Mouse (Mus musculus): ENCODE measurements around the gene Pphln1.
"Not testable (repeated sequence)": the region's sequence is repeated elsewhere in the genome, so short reads cannot be mapped to it uniquely, and the experiment has no call there.

DNA sequence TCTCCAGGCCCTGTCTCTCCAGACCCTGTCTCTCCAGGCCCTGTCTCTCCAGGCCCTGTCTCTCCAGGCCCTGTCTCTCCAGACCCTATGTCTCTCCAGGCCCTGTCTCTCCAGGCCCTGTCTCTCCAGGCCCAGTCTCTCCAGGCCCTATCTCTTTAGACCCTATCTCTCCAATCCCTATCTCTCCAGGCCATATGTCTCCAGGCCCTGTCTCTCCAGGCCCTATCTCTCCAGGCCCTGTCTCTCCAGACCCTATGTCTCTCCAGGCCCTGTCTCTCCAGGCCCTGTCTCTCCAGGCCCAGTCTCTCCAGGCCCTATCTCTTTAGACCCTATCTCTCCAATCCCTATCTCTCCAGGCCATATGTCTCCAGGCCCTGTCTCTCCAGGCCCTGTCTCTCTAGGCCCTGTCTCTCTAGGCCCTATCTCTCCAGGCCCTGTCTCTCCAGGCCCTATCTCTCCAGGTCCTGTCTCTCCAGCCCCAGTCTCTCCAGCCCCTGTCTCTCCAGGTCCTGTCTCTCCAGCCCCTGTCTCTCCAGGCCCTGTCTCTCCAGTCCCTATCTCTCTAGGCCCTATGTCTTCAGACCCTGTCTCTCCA lies 25.5 kb upstream of the Pphln1 start:
- not testable (repeated sequence) for TF ChIP-seq ZNF384 (IDR thresholded peaks at IDR 0.05; ENCODE audit: low read depth, low read length); ZC3H11A (IDR thresholded peaks at IDR 0.05; ENCODE audit: borderline replicate concordance, low read depth, low read length)
